Comparison of ENCODE assay signal across 8 mouse cellular contexts in the genomic region with DNA sequence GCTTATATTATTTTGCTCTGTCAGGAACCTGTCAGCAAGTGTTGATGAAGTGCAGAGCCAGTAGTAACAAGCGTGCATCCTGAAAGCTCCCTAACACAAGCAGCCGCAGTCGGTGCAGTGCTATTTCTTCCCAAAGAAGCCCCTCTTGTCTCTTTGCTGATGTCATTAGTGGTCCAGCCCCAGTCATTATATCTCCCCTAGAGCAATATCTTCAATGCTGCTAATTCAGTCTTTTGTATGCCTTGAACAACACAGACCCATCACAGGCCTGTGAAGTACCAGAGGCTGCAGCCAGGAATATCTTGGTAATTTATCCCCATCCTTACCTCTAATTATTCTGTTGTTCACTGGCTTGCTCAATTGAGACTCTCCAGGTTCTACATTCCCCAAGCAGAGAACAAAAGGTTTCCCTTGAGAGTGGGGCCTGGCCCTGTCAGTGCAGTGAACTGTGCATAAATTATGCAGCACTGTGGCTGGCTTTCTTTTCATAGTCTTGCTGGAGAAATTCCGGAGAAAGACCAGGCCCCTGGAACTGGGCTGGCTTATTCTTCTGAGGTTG.
DNase-seq lines count a peak whose midpoint lies in the region; ATAC-seq lines count a peak whose summit lies in the region.

No protein-coding gene starts in this region.

- peak overlapping the region; percentile 13; the same call in 1 of the 2 replicates for H3K27ac ChIP-seq in lung, embryonic 15.5 days

- H3K4me2 ChIP-seq in lung, embryonic 15.5 days = no peak overlapping the region

- peaks cover 7% of the 10 kb centered on the region; the same call in 1 of the 2 replicates for H3K4me1 ChIP-seq in lung, embryonic 15.5 days

- WGBS in lung, embryonic 15.5 days = 50% methylated on average over 4 of the region's 4 CpGs

- no peaks in the 10 kb centered on the region for H3K27me3 ChIP-seq in lung, embryonic 15.5 days

- no peak for ATAC-seq in lung, embryonic 15.5 days (ENCODE audit: borderline replicate concordance, extremely low read depth, low FRiP score, low TSS enrichment)

- no peak overlapping the region for H3K4me3 ChIP-seq in lung, embryonic 15.5 days

- no peaks in the 10 kb centered on the region for H3K9me3 ChIP-seq in lung, embryonic 15.5 days

- no peak for DNase-seq in lung, postnatal 25 days (ENCODE audit: low spot score)
- peak; percentile 68 for DNase-seq in forelimb bud, embryonic 11.5 days (ENCODE audit: low read depth, low spot score)
- peak; percentile 37 to 57 for DNase-seq in kidney, postnatal 4 days
- peak; percentile 42 for DNase-seq in yolk sac, embryonic 10.5 days (ENCODE audit: low spot score)
- DNase-seq in adrenal gland, postnatal 36 days = no peak
- no peak for DNase-seq in adrenal gland, postnatal 10 days
- DNase-seq in c-Kit-positive CD71-positive TER-119-positive erythroid progenitor cells, embryonic 14.5 days (ENCODE audit: low spot score) = no peak

- no peak overlapping the region for H3K9ac ChIP-seq in lung, embryonic 15.5 days

- H3K36me3 ChIP-seq in lung, embryonic 15.5 days = no peaks in the 10 kb centered on the region

Comparison
In these comparisons a context has a peak if more than half of its experiments do, and no peak if none do; other contexts are left out.
1. DNase-seq: peak in forelimb bud, embryonic 11.5 days (single experiment), kidney, postnatal 4 days (2 of 2) and yolk sac, embryonic 10.5 days (single experiment); none in lung, postnatal 25 days (single experiment), adrenal gland, postnatal 36 days (0 of 2), adrenal gland, postnatal 10 days (single experiment) and c-Kit-positive CD71-positive TER-119-positive erythroid progenitor cells, embryonic 14.5 days (single experiment).